10 mouse cellular contexts compared by ENCODE assay signal in genomic region chr11:78097077-78097476, GRCm38 (mm10). TPM values are rescaled to one million over a fixed set of nuclear protein-coding genes. Genes with fewer than 3 reads are reported as not detected.
DNase-seq lines count a peak whose midpoint lies in the region; ATAC-seq and TF ChIP-seq lines count a peak whose summit lies in the region.
"Had no signal": no experiment of that assay in that cellular context is flagged by ENCODE, and none has a peak within 500 bp of the region (broad histone marks: within the 10 kb centered on the region; RNA-seq: fewer than 3 reads in every experiment).

No protein-coding gene starts in this region.

- peaks cover 18% of the 10 kb centered on the region for H3K4me1 ChIP-seq in embryonic facial prominence, embryonic 15.5 days
- peaks cover 17% of the 10 kb centered on the region for H3K4me1 ChIP-seq in hindbrain, postnatal 0 days (ENCODE audit: insufficient read depth, low read length)
- peaks cover 40% of the 10 kb centered on the region for H3K4me1 ChIP-seq in neural tube, embryonic 13.5 days (replicated peaks)

- H3K27ac ChIP-seq in layer of hippocampus, adult 2 months, result peak overlapping the region; percentile 58; the same call in 1 of the 2 replicates
- no peak overlapping the region for H3K27ac ChIP-seq in embryonic facial prominence, embryonic 15.5 days (replicated peaks)
- 0 out of 2 replicates have a peak overlapping the region, but pooled peaks have one; percentile 16 for H3K27ac ChIP-seq in hindbrain, postnatal 0 days
- peak overlapping the region; percentile 42; the same call in 1 of the 2 replicates for H3K27ac ChIP-seq in neural tube, embryonic 13.5 days (replicated peaks)
- H3K27ac ChIP-seq: limb, embryonic 15.5 days had no signal

- no peak for DNase-seq in layer of hippocampus, adult 2 months (ENCODE audit: low spot score in 2 of 2)
- no peak for DNase-seq in layer of hippocampus, postnatal 10 days (ENCODE audit: low spot score in 2 of 2)
- DNase-seq in hindbrain, postnatal 0 days (ENCODE audit: low spot score), result no peak
- no peak for DNase-seq in adrenal gland, postnatal 4 days (ENCODE audit: low spot score in 2 of 2)
- no peak for DNase-seq in kidney, adult 9 months
- DNase-seq: kidney, adult 18-20 months had no signal

- H3K4me3 ChIP-seq in layer of hippocampus, adult 2 months, result peak overlapping the region; percentile 50
- H3K4me3 ChIP-seq in embryonic facial prominence, embryonic 15.5 days (replicated peaks), result peak overlapping the region; percentile 11
- peak overlapping the region; percentile 18 for H3K4me3 ChIP-seq in hindbrain, postnatal 0 days (ENCODE audit: low read length)
- H3K4me3 ChIP-seq in neural tube, embryonic 13.5 days, result peak overlapping the region; percentile 16; the same call in 1 of the 2 replicates
- H3K4me3 ChIP-seq: limb, embryonic 15.5 days had no signal

- H3K4me2 ChIP-seq in embryonic facial prominence, embryonic 15.5 days (replicated peaks), result peak overlapping the region; percentile 21
- peak overlapping the region; percentile 86 for H3K4me2 ChIP-seq in hindbrain, postnatal 0 days (ENCODE audit: low read depth, low read length)
- H3K4me2 ChIP-seq in neural tube, embryonic 13.5 days, result peak overlapping the region; percentile 68
- H3K4me2 ChIP-seq: limb, embryonic 15.5 days had no signal

- ATAC-seq in embryonic facial prominence, embryonic 15.5 days (ENCODE audit: insufficient number of reproducible peaks, low FRiP score, low TSS enrichment, low read depth), result no peak
- no peak for ATAC-seq in hindbrain, postnatal 0 days
- no peak for ATAC-seq in neural tube, embryonic 13.5 days (ENCODE audit: low read depth)
- ATAC-seq in erythroid progenitor cell, adult 5-6 weeks (replicated peaks; ENCODE audit: low FRiP score, poor library complexity, severe bottlenecking), result no peak

- no peak overlapping the region for H3K9ac ChIP-seq in embryonic facial prominence, embryonic 15.5 days
- H3K9ac ChIP-seq in hindbrain, postnatal 0 days (replicated peaks; ENCODE audit: low read length), result peak overlapping the region; percentile 30; the same call in 1 of the 2 replicates
- H3K9ac ChIP-seq in neural tube, embryonic 13.5 days, result peak overlapping the region; percentile 61
- H3K9ac ChIP-seq: limb, embryonic 15.5 days had no signal

- no peak for TF ChIP-seq CTCF in layer of hippocampus, adult 2 months (conservative IDR thresholded peaks at IDR 0.05)
- no peak for TF ChIP-seq CTCF in hindbrain, postnatal 0 days (IDR thresholded peaks at IDR 0.05; ENCODE audit: low read depth)

- WGBS in embryonic facial prominence, embryonic 15.5 days, result 33% methylated on average over 3 of the region's 3 CpGs
- 42% methylated on average over 3 of the region's 3 CpGs for WGBS in hindbrain, postnatal 0 days
- WGBS in neural tube, embryonic 13.5 days, result 41% methylated on average over 3 of the region's 3 CpGs

- H3K36me3 ChIP-seq in embryonic facial prominence, embryonic 15.5 days, result no peaks in the 10 kb centered on the region
- H3K36me3 ChIP-seq in hindbrain, postnatal 0 days (ENCODE audit: insufficient read depth, low read length), result no peaks in the 10 kb centered on the region
- H3K36me3 ChIP-seq in neural tube, embryonic 13.5 days, result peaks cover 3% of the 10 kb centered on the region; the same call in 1 of the 2 replicates
- H3K36me3 ChIP-seq: limb, embryonic 15.5 days had no signal

- H3K9me3 ChIP-seq in embryonic facial prominence, embryonic 15.5 days (replicated peaks), result no peaks in the 10 kb centered on the region
- H3K9me3 ChIP-seq in hindbrain, postnatal 0 days (ENCODE audit: low read length), result no peaks in the 10 kb centered on the region
- H3K9me3 ChIP-seq in neural tube, embryonic 13.5 days, result no peaks in the 10 kb centered on the region
- H3K9me3 ChIP-seq: limb, embryonic 15.5 days had no signal

- H3K27me3 ChIP-seq in embryonic facial prominence, embryonic 15.5 days, result no peaks in the 10 kb centered on the region
- H3K27me3 ChIP-seq in hindbrain, postnatal 0 days (ENCODE audit: insufficient read depth, low read length), result no peaks in the 10 kb centered on the region
- H3K27me3 ChIP-seq in neural tube, embryonic 13.5 days, result no peaks in the 10 kb centered on the region
- H3K27me3 ChIP-seq: limb, embryonic 15.5 days had no signal

RNA-seq across cellular contexts. Expression of gene Fam222b, which starts 2.6 kb away (rescaled TPM):
- total RNA-seq in layer of hippocampus, adult 2 months (2021), result 10 to 100 TPM; 29.5 to 30.3 TPM
- total RNA-seq in layer of hippocampus, postnatal 10 days (2021), result 10 to 100 TPM; 24.3 to 27.0 TPM
- 14.4 and 17.3 TPM in 2 replicates for polyA plus RNA-seq in embryonic facial prominence, embryonic 15.5 days (2015; fragmentation: Nextera tagmentation; extraction: Ambion mirVana)
- 27.6 and 32.6 TPM in 2 replicates for total RNA-seq in hindbrain, postnatal 0 days (2014; rRNA removed)
- 22.6 and 22.9 TPM in 2 replicates for polyA plus RNA-seq in hindbrain, postnatal 0 days (2015; fragmentation: Nextera tagmentation; extraction: Ambion mirVana)
- 27.3 and 28.8 TPM in 2 replicates for polyA plus RNA-seq in neural tube, embryonic 13.5 days (2015; fragmentation: Nextera tagmentation; extraction: Ambion mirVana)
- total RNA-seq in erythroid progenitor cell, adult 5-6 weeks (2015; ENCODE audit: low replicate concordance), result 2.9 and 4.3 TPM in 2 replicates
- 0.45 and 1.5 TPM in 2 replicates for total RNA-seq in erythroid progenitor cell, adult 5-6 weeks (2017; ENCODE audit: low replicate concordance)
- 10 to 100 TPM; 20.3 to 22.1 TPM for total RNA-seq in adrenal gland, postnatal 4 days (2021)

RNA-seq across cellular contexts. Expression of gene Eral1, which starts 16.9 kb away (rescaled TPM):
- 10 to 100 TPM; 19.5 to 20.1 TPM for total RNA-seq in layer of hippocampus, adult 2 months (2021)
- total RNA-seq in layer of hippocampus, postnatal 10 days (2021), result 10 to 100 TPM; 19.0 to 20.1 TPM
- 33.3 and 33.6 TPM in 2 replicates for polyA plus RNA-seq in embryonic facial prominence, embryonic 15.5 days (2015; fragmentation: Nextera tagmentation; extraction: Ambion mirVana)
- 38.4 and 40.3 TPM in 2 replicates for total RNA-seq in hindbrain, postnatal 0 days (2014; rRNA removed)
- 25.7 and 26.9 TPM in 2 replicates for polyA plus RNA-seq in hindbrain, postnatal 0 days (2015; fragmentation: Nextera tagmentation; extraction: Ambion mirVana)
- polyA plus RNA-seq in neural tube, embryonic 13.5 days (2015; fragmentation: Nextera tagmentation; extraction: Ambion mirVana), result 29.8 and 31.3 TPM in 2 replicates
- 4.0 and 5.0 TPM in 2 replicates for total RNA-seq in erythroid progenitor cell, adult 5-6 weeks (2015; ENCODE audit: low replicate concordance)
- 3.6 and 6.7 TPM in 2 replicates for total RNA-seq in erythroid progenitor cell, adult 5-6 weeks (2017; ENCODE audit: low replicate concordance)
- total RNA-seq in adrenal gland, postnatal 4 days (2021), result 10 to 100 TPM; 32.1 to 32.9 TPM

RNA-seq across cellular contexts. Expression of gene Flot2, which starts 59.3 kb away (rescaled TPM):
- total RNA-seq in layer of hippocampus, adult 2 months (2021), result 10 to 100 TPM; 70.9 to 77.4 TPM
- total RNA-seq in layer of hippocampus, postnatal 10 days (2021), result 100 to 1,000 TPM; 143 to 145 TPM
- 65.5 and 65.7 TPM in 2 replicates for polyA plus RNA-seq in embryonic facial prominence, embryonic 15.5 days (2015; fragmentation: Nextera tagmentation; extraction: Ambion mirVana)
- 107 and 108 TPM in 2 replicates for total RNA-seq in hindbrain, postnatal 0 days (2014; rRNA removed)
- polyA plus RNA-seq in hindbrain, postnatal 0 days (2015; fragmentation: Nextera tagmentation; extraction: Ambion mirVana), result 121 and 123 TPM in 2 replicates
- polyA plus RNA-seq in neural tube, embryonic 13.5 days (2015; fragmentation: Nextera tagmentation; extraction: Ambion mirVana), result 98.0 and 104 TPM in 2 replicates
- total RNA-seq in erythroid progenitor cell, adult 5-6 weeks (2015; ENCODE audit: low replicate concordance), result 15.1 and 24.7 TPM in 2 replicates
- 13.1 and 17.6 TPM in 2 replicates for total RNA-seq in erythroid progenitor cell, adult 5-6 weeks (2017; ENCODE audit: low replicate concordance)
- total RNA-seq in adrenal gland, postnatal 4 days (2021), result 10 to 100 TPM; 81.8 to 83.8 TPM

Comparison
In these comparisons a context has a peak if more than half of its experiments do, and no peak if none do; other contexts are left out.
1. H3K4me2 ChIP-seq: peak in every context shown above with its lines; median percentile 86 in hindbrain, postnatal 0 days; 68 in neural tube, embryonic 13.5 days; 21 in embryonic facial prominence, embryonic 15.5 days.